Mouse (Mus musculus): ENCODE data around the gene Tmem136. TPM values are rescaled to one million over a fixed set of nuclear protein-coding genes. Genes with fewer than 3 reads are reported as not detected.
A peak's percentile ranks its signal among the peaks of the same experiment; 100 is the strongest.

The Tmem136 gene
- polyA plus RNA-seq, 2 experiments = 0.57 to 0.94 TPM

- WGBS (ENCODE audit: insufficient replicate concordance) = 59% methylated on average over 6 of the region's 6 CpGs
- TF ChIP-seq CTCF (IDR thresholded peaks at IDR 0.05; ENCODE audit: low read depth) = no peak
- TF ChIP-seq EP300 (IDR thresholded peaks at IDR 0.05; ENCODE audit: low read depth) = no peak
- ATAC-seq (ENCODE audit: insufficient read depth) (no peak), DNase-seq (ENCODE audit: low read depth in 3 of 3, low spot score in 3 of 3) (no peak)
- H3K36me3 ChIP-seq (replicated peaks; ENCODE audit: control insufficient read depth, insufficient read depth, low read depth) = no peaks in the 10 kb centered on the region
- peaks cover 21 to 22% of the 10 kb centered on the region in 2 experiments for H3K4me1 ChIP-seq (replicated peaks; ENCODE audit: control insufficient read depth in 2 of 2, insufficient read depth in 2 of 2, low read length in 1 of 2)
- H3K9me3 ChIP-seq (ENCODE audit: control insufficient read depth, low read length) = no peaks in the 10 kb centered on the region
- peak overlapping the region; percentile 60 to 61; a peak in 3 of 4 replicates for H3K4me3 ChIP-seq (ENCODE audit: insufficient read depth in 1 of 2, low read depth in 2 of 2, low read length in 2 of 2)
- H3K27me3 ChIP-seq (ENCODE audit: control insufficient read depth, insufficient read depth, low read length) = peaks cover 44% of the 10 kb centered on the region
- peak overlapping the region; percentile 72 for H3K9ac ChIP-seq (replicated peaks)
- H3K4me2 ChIP-seq (ENCODE audit: low read depth) = peak overlapping the region; percentile 82
- H3K27ac ChIP-seq = no peak overlapping the region; the same call in 1 of the 2 replicates
These were observed 597 bp upstream of the Tmem136 start for GRCm38 (mm10) chr9:43116997-43117336.

- no peak for DNase-seq (ENCODE audit: low read depth in 3 of 3, low spot score in 3 of 3)
- TF ChIP-seq EP300 (IDR thresholded peaks at IDR 0.05; ENCODE audit: low read depth) (no peak), CTCF (IDR thresholded peaks at IDR 0.05; ENCODE audit: low read depth) (no peak)
- H3K4me2 ChIP-seq (ENCODE audit: low read depth) = peak overlapping the region; percentile 82
- WGBS (ENCODE audit: insufficient replicate concordance) = 29% methylated on average over 12 of the region's 12 CpGs
- no peaks in the 10 kb centered on the region for H3K36me3 ChIP-seq (replicated peaks; ENCODE audit: control insufficient read depth, insufficient read depth, low read depth)
- peak overlapping the region; percentile 60 to 61 for H3K4me3 ChIP-seq (ENCODE audit: insufficient read depth in 1 of 2, low read depth in 2 of 2, low read length in 2 of 2)
- no peaks in the 10 kb centered on the region for H3K9me3 ChIP-seq (ENCODE audit: control insufficient read depth, low read length)
- H3K4me1 ChIP-seq (replicated peaks; ENCODE audit: control insufficient read depth in 2 of 2, insufficient read depth in 2 of 2, low read length in 1 of 2) = peaks cover 21 to 22% of the 10 kb centered on the region in 2 experiments
- peak; percentile 10; the same call in 1 of the 2 replicates for ATAC-seq (ENCODE audit: insufficient read depth)
- peaks cover 52% of the 10 kb centered on the region for H3K27me3 ChIP-seq (ENCODE audit: control insufficient read depth, insufficient read depth, low read length)
- H3K9ac ChIP-seq (replicated peaks) = peak overlapping the region; percentile 72
- peak overlapping the region; percentile 78 for H3K27ac ChIP-seq
These were observed 788 bp downstream of the Tmem136 start for GRCm38 (mm10) chr9:43115431-43116133.

DNA sequence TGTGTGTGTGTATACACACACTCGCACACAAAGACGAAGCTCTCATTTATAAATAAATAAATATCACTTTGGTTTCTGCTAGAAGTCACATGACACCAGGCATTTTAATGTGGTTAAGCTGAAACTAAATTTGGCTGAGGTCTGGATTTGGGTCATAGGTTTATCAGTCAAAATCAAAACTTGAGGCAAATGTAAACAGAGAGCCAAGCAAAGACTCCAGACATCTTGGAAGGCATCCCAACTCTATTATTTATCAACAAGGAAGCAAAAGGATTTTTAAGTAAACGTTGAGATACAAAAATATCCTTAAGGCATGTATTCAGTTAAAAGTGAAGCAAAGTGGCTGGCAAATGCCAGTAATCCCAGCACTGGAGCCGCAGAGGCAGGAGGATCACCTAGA lies 1.5 kb downstream of the Tmem136 start:
- no peak for TF ChIP-seq EP300 (IDR thresholded peaks at IDR 0.05; ENCODE audit: low read depth)
- no peak for TF ChIP-seq CTCF (IDR thresholded peaks at IDR 0.05; ENCODE audit: low read depth)
- no peak for DNase-seq (ENCODE audit: low read depth in 3 of 3, low spot score in 3 of 3)
- H3K27me3 ChIP-seq (ENCODE audit: control insufficient read depth, insufficient read depth, low read length) = peaks cover 52% of the 10 kb centered on the region

GRCm38 (mm10) chr9:43110286-43110980 lies 5.9 kb downstream of the Tmem136 start:
- Histone ChIP-seq H3K27ac (no peak overlapping the region), H3K9me3 (ENCODE audit: control insufficient read depth, low read length) (no peaks in the 10 kb centered on the region), H3K27me3 (ENCODE audit: control insufficient read depth, insufficient read depth, low read length) (peaks cover 39% of the 10 kb centered on the region), H3K4me3 (ENCODE audit: insufficient read depth in 1 of 2, low read depth in 2 of 2, low read length in 2 of 2) (no peak overlapping the region), H3K9ac (replicated peaks) (no peak overlapping the region), H3K36me3 (replicated peaks; ENCODE audit: control insufficient read depth, insufficient read depth, low read depth) (no peaks in the 10 kb centered on the region), H3K4me1 (replicated peaks; ENCODE audit: control insufficient read depth in 2 of 2, insufficient read depth in 2 of 2, low read length in 1 of 2) (peaks cover 7 to 15% of the 10 kb centered on the region in 2 experiments), H3K4me2 (ENCODE audit: low read depth) (no peak overlapping the region)
- ATAC-seq (ENCODE audit: insufficient read depth) (no peak), DNase-seq (ENCODE audit: low read depth in 3 of 3, low spot score in 3 of 3) (no peak)
- WGBS (ENCODE audit: insufficient replicate concordance) = 61% methylated on average over 8 of the region's 8 CpGs
- TF ChIP-seq CTCF (IDR thresholded peaks at IDR 0.05; ENCODE audit: low read depth) (no peak), EP300 (IDR thresholded peaks at IDR 0.05; ENCODE audit: low read depth) (no peak)

More for the DNA sequence above, 1.5 kb downstream of the Tmem136 start:
- no peaks in the 10 kb centered on the region for H3K36me3 ChIP-seq (replicated peaks; ENCODE audit: control insufficient read depth, insufficient read depth, low read depth)
- no peak overlapping the region for H3K9ac ChIP-seq (replicated peaks)
- peak overlapping the region; percentile 82 for H3K4me2 ChIP-seq (ENCODE audit: low read depth)
- H3K27ac ChIP-seq = no peak overlapping the region
- 79% methylated on average over 4 of the region's 4 CpGs for WGBS (ENCODE audit: insufficient replicate concordance)
- no peak for ATAC-seq (ENCODE audit: insufficient read depth)
- no peaks in the 10 kb centered on the region for H3K9me3 ChIP-seq (ENCODE audit: control insufficient read depth, low read length)
- no peak overlapping the region for H3K4me3 ChIP-seq (ENCODE audit: insufficient read depth in 1 of 2, low read depth in 2 of 2, low read length in 2 of 2)
- H3K4me1 ChIP-seq (replicated peaks; ENCODE audit: control insufficient read depth in 2 of 2, insufficient read depth in 2 of 2, low read length in 1 of 2) = peaks cover 21 to 22% of the 10 kb centered on the region in 2 experiments

- peaks cover 30% of the 10 kb centered on the region for H3K27me3 ChIP-seq (ENCODE audit: control insufficient read depth, insufficient read depth, low read length)
- no peaks in the 10 kb centered on the region for H3K36me3 ChIP-seq (replicated peaks; ENCODE audit: control insufficient read depth, insufficient read depth, low read depth)
- H3K4me3 ChIP-seq (ENCODE audit: insufficient read depth in 1 of 2, low read depth in 2 of 2, low read length in 2 of 2) = no peak overlapping the region
- 62% methylated on average over 7 of the region's 7 CpGs for WGBS (ENCODE audit: insufficient replicate concordance)
- H3K4me2 ChIP-seq (ENCODE audit: low read depth) = no peak overlapping the region
- no peaks in the 10 kb centered on the region for H3K9me3 ChIP-seq (ENCODE audit: control insufficient read depth, low read length)
- ATAC-seq (ENCODE audit: insufficient read depth) (no peak), DNase-seq (ENCODE audit: low read depth in 3 of 3, low spot score in 3 of 3) (no peak)
- H3K9ac ChIP-seq (replicated peaks) = no peak overlapping the region
- TF ChIP-seq CTCF (IDR thresholded peaks at IDR 0.05; ENCODE audit: low read depth) (no peak), EP300 (IDR thresholded peaks at IDR 0.05; ENCODE audit: low read depth) (no peak)
- no peak overlapping the region for H3K27ac ChIP-seq
- peaks cover 0 to 6% of the 10 kb centered on the region in 2 experiments; a peak in 1 of 4 replicates for H3K4me1 ChIP-seq (replicated peaks; ENCODE audit: control insufficient read depth in 2 of 2, insufficient read depth in 2 of 2, low read length in 1 of 2)
These were observed 7.2 kb downstream of the Tmem136 start for GRCm38 (mm10) chr9:43109125-43109524.
